Mouse (Mus musculus): ENCODE results near the gene Kirrel. TPM values are rescaled to one million over a fixed set of nuclear protein-coding genes. Genes with fewer than 3 reads are reported as not detected.
A peak's percentile ranks its signal among the peaks of the same experiment; 100 is the strongest.

The Kirrel gene
- polyA plus RNA-seq, 1 experiment: 2.6 TPM

- Histone ChIP-seq H3K36me3 (ENCODE audit: control insufficient read depth, insufficient read depth, low read length) (no peaks in the 10 kb centered on the region), H3K27ac (ENCODE audit: insufficient read depth, low read depth, low read length) (no peak overlapping the region), H3K27me3 (ENCODE audit: control insufficient read depth, insufficient read depth, low read length) (no peaks in the 10 kb centered on the region), H3K4me1 (ENCODE audit: control insufficient read depth, insufficient read depth, insufficient read length, low read length) (peaks cover 1% of the 10 kb centered on the region; the same call in 1 of the 2 replicates), H3K4me3 (ENCODE audit: low read depth, low read length) (no peak overlapping the region)
- no peak for TF ChIP-seq POLR2A (IDR thresholded peaks at IDR 0.05; ENCODE audit: low read depth, low read length)
- TF ChIP-seq CTCF (IDR thresholded peaks at IDR 0.05; ENCODE audit: extremely low read depth, insufficient read length, insufficient replicate concordance, low read depth, low read length): no peak
- 87% methylated on average over 4 of the region's 4 CpGs for WGBS
Observed at GRCm38 (mm10) chr3:87195041-87195440, 20.5 kb upstream of the Kirrel start.

- peaks cover 1% of the 10 kb centered on the region; the same call in 1 of the 2 replicates for H3K4me1 ChIP-seq (ENCODE audit: control insufficient read depth, insufficient read depth, insufficient read length, low read length)
- TF ChIP-seq POLR2A (IDR thresholded peaks at IDR 0.05; ENCODE audit: low read depth, low read length): no peak
- no peak for TF ChIP-seq CTCF (IDR thresholded peaks at IDR 0.05; ENCODE audit: extremely low read depth, insufficient read length, insufficient replicate concordance, low read depth, low read length)
- 86% methylated on average over 2 of the region's 2 CpGs for WGBS
- H3K36me3 ChIP-seq (ENCODE audit: control insufficient read depth, insufficient read depth, low read length): no peaks in the 10 kb centered on the region
- no peak overlapping the region for H3K27ac ChIP-seq (ENCODE audit: insufficient read depth, low read depth, low read length)
- H3K4me3 ChIP-seq (ENCODE audit: low read depth, low read length): no peak overlapping the region
- no peaks in the 10 kb centered on the region for H3K27me3 ChIP-seq (ENCODE audit: control insufficient read depth, insufficient read depth, low read length)
Observed at GRCm38 (mm10) chr3:87194591-87194990, 20.0 kb upstream of the Kirrel start.

GRCm38 (mm10) chr3:87193756-87194155, 19.2 kb upstream of the Kirrel start:
- 24% methylated on average over 1 of the region's 1 CpGs for WGBS
- peaks cover 1% of the 10 kb centered on the region; the same call in 1 of the 2 replicates for H3K4me1 ChIP-seq (ENCODE audit: control insufficient read depth, insufficient read depth, insufficient read length, low read length)
- H3K36me3 ChIP-seq (ENCODE audit: control insufficient read depth, insufficient read depth, low read length): no peaks in the 10 kb centered on the region
- TF ChIP-seq CTCF (IDR thresholded peaks at IDR 0.05; ENCODE audit: extremely low read depth, insufficient read length, insufficient replicate concordance, low read depth, low read length) (no peak), POLR2A (IDR thresholded peaks at IDR 0.05; ENCODE audit: low read depth, low read length) (no peak)
- H3K27me3 ChIP-seq (ENCODE audit: control insufficient read depth, insufficient read depth, low read length): no peaks in the 10 kb centered on the region
- no peak overlapping the region for H3K4me3 ChIP-seq (ENCODE audit: low read depth, low read length)
- no peak overlapping the region for H3K27ac ChIP-seq (ENCODE audit: insufficient read depth, low read depth, low read length)

- H3K4me1 ChIP-seq (ENCODE audit: control insufficient read depth, insufficient read depth, insufficient read length, low read length): peaks cover 1% of the 10 kb centered on the region; the same call in 1 of the 2 replicates
- no peaks in the 10 kb centered on the region for H3K36me3 ChIP-seq (ENCODE audit: control insufficient read depth, insufficient read depth, low read length)
- no peak for TF ChIP-seq POLR2A (IDR thresholded peaks at IDR 0.05; ENCODE audit: low read depth, low read length)
- no peak for TF ChIP-seq CTCF (IDR thresholded peaks at IDR 0.05; ENCODE audit: extremely low read depth, insufficient read length, insufficient replicate concordance, low read depth, low read length)
- no peaks in the 10 kb centered on the region for H3K27me3 ChIP-seq (ENCODE audit: control insufficient read depth, insufficient read depth, low read length)
- no peak overlapping the region for H3K27ac ChIP-seq (ENCODE audit: insufficient read depth, low read depth, low read length)
- 36% methylated on average over 6 of the region's 6 CpGs for WGBS
- no peak overlapping the region for H3K4me3 ChIP-seq (ENCODE audit: low read depth, low read length)
Observed at GRCm38 (mm10) chr3:87193352-87193751, 18.8 kb upstream of the Kirrel start.

- Histone ChIP-seq H3K27me3 (ENCODE audit: control insufficient read depth, insufficient read depth, low read length) (peaks cover 19% of the 10 kb centered on the region), H3K27ac (ENCODE audit: insufficient read depth, low read depth, low read length) (no peak overlapping the region), H3K4me3 (ENCODE audit: low read depth, low read length) (no peak overlapping the region), H3K4me1 (ENCODE audit: control insufficient read depth, insufficient read depth, insufficient read length, low read length) (no peaks in the 10 kb centered on the region), H3K36me3 (ENCODE audit: control insufficient read depth, insufficient read depth, low read length) (no peaks in the 10 kb centered on the region)
- 65% methylated on average over 4 of the region's 4 CpGs for WGBS
- TF ChIP-seq POLR2A (IDR thresholded peaks at IDR 0.05; ENCODE audit: low read depth, low read length): no peak
- no peak for TF ChIP-seq CTCF (IDR thresholded peaks at IDR 0.05; ENCODE audit: extremely low read depth, insufficient read length, insufficient replicate concordance, low read depth, low read length)
Observed at GRCm38 (mm10) chr3:87176687-87177086, 2.1 kb upstream of the Kirrel start.

- no peak overlapping the region for H3K4me3 ChIP-seq (ENCODE audit: low read depth, low read length)
- H3K4me1 ChIP-seq (ENCODE audit: control insufficient read depth, insufficient read depth, insufficient read length, low read length): no peaks in the 10 kb centered on the region
- H3K27ac ChIP-seq (ENCODE audit: insufficient read depth, low read depth, low read length): 0 out of 2 replicates have a peak overlapping the region, but pooled peaks have one; percentile 10
- TF ChIP-seq CTCF (IDR thresholded peaks at IDR 0.05; ENCODE audit: extremely low read depth, insufficient read length, insufficient replicate concordance, low read depth, low read length) (no peak), POLR2A (IDR thresholded peaks at IDR 0.05; ENCODE audit: low read depth, low read length) (no peak)
- 36% methylated on average over 3 of the region's 3 CpGs for WGBS
- H3K36me3 ChIP-seq (ENCODE audit: control insufficient read depth, insufficient read depth, low read length): no peaks in the 10 kb centered on the region
- H3K27me3 ChIP-seq (ENCODE audit: control insufficient read depth, insufficient read depth, low read length): peaks cover 19% of the 10 kb centered on the region
Observed at GRCm38 (mm10) chr3:87175438-87175815, 880 bp upstream of the Kirrel start.

GRCm38 (mm10) chr3:87174769-87175437, 356 bp upstream of the Kirrel start:
- Histone ChIP-seq H3K27ac (ENCODE audit: insufficient read depth, low read depth, low read length) (0 out of 2 replicates have a peak overlapping the region, but pooled peaks have one; percentile 10), H3K36me3 (ENCODE audit: control insufficient read depth, insufficient read depth, low read length) (no peaks in the 10 kb centered on the region), H3K4me1 (ENCODE audit: control insufficient read depth, insufficient read depth, insufficient read length, low read length) (no peaks in the 10 kb centered on the region), H3K4me3 (ENCODE audit: low read depth, low read length) (peak overlapping the region; percentile 65), H3K27me3 (ENCODE audit: control insufficient read depth, insufficient read depth, low read length) (peaks cover 19% of the 10 kb centered on the region)
- TF ChIP-seq CTCF (IDR thresholded peaks at IDR 0.05; ENCODE audit: extremely low read depth, insufficient read length, insufficient replicate concordance, low read depth, low read length) (no peak), POLR2A (IDR thresholded peaks at IDR 0.05; ENCODE audit: low read depth, low read length) (no peak)
- WGBS: 4% methylated on average over 25 of the region's 25 CpGs

All from small intestine, adult 2 months (tissue).